Mouse (Mus musculus): ENCODE measurements around the gene Cd8a. TPM values are rescaled to one million over a fixed set of nuclear protein-coding genes. Genes with fewer than 3 reads are reported as not detected.

Cd8a gene
- polyA plus RNA-seq, 1 experiment from 2014 or later = 0.04 TPM

DNA sequence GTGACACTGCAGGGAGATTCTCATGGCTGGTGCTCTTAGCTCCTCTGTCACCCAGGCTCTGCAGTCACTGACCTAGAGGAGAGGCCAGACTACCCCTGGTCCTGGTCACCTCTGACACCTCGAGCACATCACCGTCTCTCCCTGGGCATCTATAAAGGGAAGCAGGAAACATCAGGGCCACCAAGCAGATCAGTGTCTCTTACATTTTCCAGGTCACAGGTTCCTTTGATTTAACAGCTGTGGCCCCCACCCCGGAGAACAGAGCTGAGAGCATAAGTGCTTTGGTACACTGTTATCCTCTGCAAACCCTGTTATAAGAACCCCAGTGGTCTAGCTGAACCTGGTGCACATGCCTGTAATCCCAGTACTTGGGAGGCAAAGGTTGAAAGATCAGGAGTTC lies 40.2 kb upstream of the Cd8a start:
- no peaks in the 10 kb centered on the region for H3K4me1 ChIP-seq (ENCODE audit: insufficient read depth)
- no peaks in the 10 kb centered on the region for H3K36me3 ChIP-seq (replicated peaks; ENCODE audit: insufficient read depth, low read length)
- WGBS (ENCODE audit: insufficient replicate concordance) = 80% methylated on average over 3 of the region's 3 CpGs

DNA sequence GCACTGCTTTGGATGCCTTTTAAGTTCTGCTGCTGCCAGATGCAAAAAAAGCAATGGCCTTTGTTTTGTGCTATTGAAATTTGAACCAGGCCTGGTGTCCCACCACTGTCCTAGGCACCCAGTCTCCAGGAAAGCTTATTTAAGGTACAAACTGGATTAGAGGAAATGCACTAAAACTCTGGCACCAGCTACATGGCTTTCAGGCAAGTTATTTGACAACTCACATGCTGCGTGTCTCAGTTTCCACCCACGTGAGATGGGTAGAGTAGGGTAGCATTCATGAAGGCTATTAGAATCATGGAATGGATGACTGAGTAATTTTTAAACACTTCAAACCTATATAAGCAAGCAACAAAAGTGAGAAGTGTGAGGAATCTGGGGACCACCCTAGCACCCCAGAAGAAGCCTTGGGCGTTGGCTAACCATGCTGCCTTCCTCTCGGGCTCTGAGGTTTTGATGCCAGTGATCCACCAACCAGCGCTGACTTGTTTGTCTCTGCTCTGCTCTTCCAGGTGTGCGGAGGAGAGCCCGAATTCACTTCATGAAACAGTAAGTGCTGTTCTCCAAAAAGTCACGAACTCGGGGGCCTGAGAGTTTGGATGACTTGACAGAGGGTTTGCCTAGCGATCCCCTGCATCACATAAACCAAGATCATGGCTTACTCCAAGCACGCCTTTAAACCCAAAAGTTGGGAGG lies 39.5 kb upstream of the Cd8a start:
- ATAC-seq (no peak), DNase-seq (no peak)
- no peak for TF ChIP-seq EP300 (IDR thresholded peaks at IDR 0.05; ENCODE audit: low read depth)
- TF ChIP-seq CTCF (IDR thresholded peaks at IDR 0.05; ENCODE audit: low read depth) = no peak
- WGBS (ENCODE audit: insufficient replicate concordance) = 81% methylated on average over 11 of the region's 11 CpGs
- Histone ChIP-seq H3K27me3 (ENCODE audit: insufficient read depth, low read length) (no peaks in the 10 kb centered on the region), H3K9me3 (ENCODE audit: low read length) (no peaks in the 10 kb centered on the region), H3K4me2 (ENCODE audit: low read depth, low read length) (no peak overlapping the region), H3K4me1 (ENCODE audit: insufficient read depth) (no peaks in the 10 kb centered on the region), H3K36me3 (replicated peaks; ENCODE audit: insufficient read depth, low read length) (no peaks in the 10 kb centered on the region), H3K27ac (ENCODE audit: low read depth) (no peak overlapping the region), H3K9ac (replicated peaks) (no peak overlapping the region), H3K4me3 (ENCODE audit: low read depth, low read length) (no peak overlapping the region)

More for the DNA sequence above, 40.2 kb upstream of the Cd8a start:
- Histone ChIP-seq H3K4me2 (ENCODE audit: low read depth, low read length) (no peak overlapping the region), H3K27me3 (ENCODE audit: insufficient read depth, low read length) (no peaks in the 10 kb centered on the region), H3K27ac (ENCODE audit: low read depth) (no peak overlapping the region), H3K9me3 (ENCODE audit: low read length) (no peaks in the 10 kb centered on the region), H3K4me3 (ENCODE audit: low read depth, low read length) (no peak overlapping the region), H3K9ac (replicated peaks) (no peak overlapping the region)
- DNase-seq = no peak
- no peak for TF ChIP-seq CTCF (IDR thresholded peaks at IDR 0.05; ENCODE audit: low read depth)
- TF ChIP-seq EP300 (IDR thresholded peaks at IDR 0.05; ENCODE audit: low read depth) = no peak
- no peak for ATAC-seq

DNA sequence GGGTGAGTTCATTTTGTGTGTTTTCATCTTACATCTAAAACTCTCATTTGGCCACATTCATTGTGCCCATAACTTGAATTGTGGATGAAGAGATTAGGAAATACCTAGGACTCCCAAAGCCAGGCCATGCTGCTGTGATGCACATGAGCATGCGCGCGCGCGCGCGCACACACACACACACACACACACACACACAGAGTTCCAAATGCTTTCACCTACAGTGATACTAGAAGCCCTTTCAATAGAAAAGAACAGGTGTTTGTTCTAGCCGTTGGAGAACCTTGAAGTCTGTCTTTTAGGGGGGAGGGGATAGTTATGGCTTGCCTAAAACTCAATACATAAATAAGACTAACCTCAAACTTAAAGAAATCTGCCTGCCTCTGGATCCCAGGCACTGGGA lies 35.6 kb upstream of the Cd8a start:
- DNase-seq (no peak), ATAC-seq (no peak)
- TF ChIP-seq EP300 (IDR thresholded peaks at IDR 0.05; ENCODE audit: low read depth) = no peak
- TF ChIP-seq CTCF (IDR thresholded peaks at IDR 0.05; ENCODE audit: low read depth) = no peak
- Histone ChIP-seq H3K27ac (ENCODE audit: low read depth) (no peak overlapping the region), H3K27me3 (ENCODE audit: insufficient read depth, low read length) (no peaks in the 10 kb centered on the region), H3K4me1 (ENCODE audit: insufficient read depth) (no peaks in the 10 kb centered on the region), H3K4me2 (ENCODE audit: low read depth, low read length) (no peak overlapping the region), H3K4me3 (ENCODE audit: low read depth, low read length) (no peak overlapping the region), H3K36me3 (replicated peaks; ENCODE audit: insufficient read depth, low read length) (no peaks in the 10 kb centered on the region), H3K9me3 (ENCODE audit: low read length) (no peaks in the 10 kb centered on the region), H3K9ac (replicated peaks) (no peak overlapping the region)
- 95% methylated on average over 8 of the region's 8 CpGs for WGBS (ENCODE audit: insufficient replicate concordance)

DNA sequence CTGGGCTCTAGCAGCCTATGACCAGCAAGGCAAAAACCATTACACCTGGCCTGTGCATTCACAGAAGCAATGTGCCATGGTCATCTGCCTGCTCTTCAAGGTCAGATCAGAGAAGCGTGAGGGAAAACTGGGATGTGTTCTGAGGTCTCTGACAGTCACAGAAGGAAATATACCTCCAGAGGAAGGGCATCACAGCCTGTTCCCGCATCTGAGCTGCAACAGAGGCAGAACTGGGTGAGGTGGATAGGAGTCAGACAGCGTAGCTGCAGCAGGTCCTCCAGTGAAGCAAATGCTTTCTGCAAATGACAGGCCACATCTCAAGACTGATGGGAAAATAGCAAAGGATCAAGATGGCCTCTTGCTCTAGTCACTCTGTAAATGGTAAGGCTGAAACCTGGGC lies 34.3 kb upstream of the Cd8a start:
- DNase-seq = no peak
- Histone ChIP-seq H3K4me2 (ENCODE audit: low read depth, low read length) (no peak overlapping the region), H3K9ac (replicated peaks) (no peak overlapping the region), H3K36me3 (replicated peaks; ENCODE audit: insufficient read depth, low read length) (no peaks in the 10 kb centered on the region), H3K27me3 (ENCODE audit: insufficient read depth, low read length) (no peaks in the 10 kb centered on the region), H3K4me1 (ENCODE audit: insufficient read depth) (no peaks in the 10 kb centered on the region), H3K4me3 (ENCODE audit: low read depth, low read length) (no peak overlapping the region), H3K27ac (ENCODE audit: low read depth) (no peak overlapping the region), H3K9me3 (ENCODE audit: low read length) (no peaks in the 10 kb centered on the region)
- TF ChIP-seq EP300 (IDR thresholded peaks at IDR 0.05; ENCODE audit: low read depth) (no peak), CTCF (IDR thresholded peaks at IDR 0.05; ENCODE audit: low read depth) (no peak)
- 71% methylated on average over 3 of the region's 3 CpGs for WGBS (ENCODE audit: insufficient replicate concordance)
- no peak for ATAC-seq

DNA sequence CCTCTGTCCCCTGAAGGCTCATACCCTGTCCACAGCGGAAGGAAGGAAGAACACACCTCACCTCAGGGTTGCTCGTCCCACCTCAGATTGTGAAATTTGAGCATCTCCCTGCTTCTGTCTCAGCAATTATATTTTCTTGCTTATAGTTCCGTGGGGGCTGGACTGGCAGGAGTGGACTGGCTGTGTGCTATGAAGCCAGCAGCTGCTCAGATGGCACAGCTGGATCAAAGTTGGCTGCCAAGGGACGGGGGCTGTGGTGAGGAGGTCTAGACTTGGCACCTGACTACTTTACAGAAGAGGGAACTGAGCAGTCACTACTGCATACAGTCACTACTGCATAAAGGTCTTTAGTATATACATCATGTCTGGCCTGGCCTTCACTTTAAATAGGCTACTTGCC lies 33.9 kb upstream of the Cd8a start:
- ATAC-seq (no peak), DNase-seq (no peak)
- H3K4me1 ChIP-seq (ENCODE audit: insufficient read depth) = no peaks in the 10 kb centered on the region
- no peak overlapping the region for H3K4me3 ChIP-seq (ENCODE audit: low read depth, low read length)
- WGBS (ENCODE audit: insufficient replicate concordance) = 78% methylated on average over 4 of the region's 4 CpGs
- no peak overlapping the region for H3K9ac ChIP-seq (replicated peaks)
- no peak overlapping the region for H3K4me2 ChIP-seq (ENCODE audit: low read depth, low read length)
- TF ChIP-seq CTCF (IDR thresholded peaks at IDR 0.05; ENCODE audit: low read depth) (no peak), EP300 (IDR thresholded peaks at IDR 0.05; ENCODE audit: low read depth) (no peak)
- H3K9me3 ChIP-seq (ENCODE audit: low read length) = no peaks in the 10 kb centered on the region
- no peak overlapping the region for H3K27ac ChIP-seq (ENCODE audit: low read depth)
- no peaks in the 10 kb centered on the region for H3K36me3 ChIP-seq (replicated peaks; ENCODE audit: insufficient read depth, low read length)
- no peaks in the 10 kb centered on the region for H3K27me3 ChIP-seq (ENCODE audit: insufficient read depth, low read length)

DNA sequence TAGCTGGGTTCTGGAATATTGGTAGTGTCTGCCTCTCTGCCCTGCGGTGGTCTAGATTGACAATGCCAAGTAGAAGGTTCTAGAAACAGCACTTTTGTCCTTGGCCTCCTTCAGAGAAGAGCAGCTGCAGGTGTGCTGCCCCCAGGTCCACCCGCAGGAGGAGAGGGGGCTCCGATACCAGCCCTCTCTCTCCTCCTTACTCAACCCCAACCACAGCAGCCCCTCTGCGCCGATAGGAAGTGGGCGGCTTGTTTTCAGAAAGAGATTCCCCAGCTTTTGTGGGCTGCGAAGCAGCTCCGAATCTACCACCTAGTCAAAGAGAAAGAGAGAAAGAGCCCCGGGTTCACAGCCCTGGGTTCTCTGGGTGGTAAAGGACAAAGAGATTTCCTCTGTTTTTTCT lies 32.0 kb upstream of the Cd8a start:
- ATAC-seq = no peak
- Histone ChIP-seq H3K9ac (replicated peaks) (no peak overlapping the region), H3K27me3 (ENCODE audit: insufficient read depth, low read length) (no peaks in the 10 kb centered on the region), H3K4me3 (ENCODE audit: low read depth, low read length) (no peak overlapping the region), H3K36me3 (replicated peaks; ENCODE audit: insufficient read depth, low read length) (no peaks in the 10 kb centered on the region), H3K9me3 (ENCODE audit: low read length) (no peaks in the 10 kb centered on the region), H3K4me1 (ENCODE audit: insufficient read depth) (no peaks in the 10 kb centered on the region), H3K4me2 (ENCODE audit: low read depth, low read length) (no peak overlapping the region), H3K27ac (ENCODE audit: low read depth) (no peak overlapping the region)
- 66% methylated on average over 9 of the region's 9 CpGs for WGBS (ENCODE audit: insufficient replicate concordance)
- no peak for DNase-seq
- TF ChIP-seq CTCF (IDR thresholded peaks at IDR 0.05; ENCODE audit: low read depth) (no peak), EP300 (IDR thresholded peaks at IDR 0.05; ENCODE audit: low read depth) (no peak)
